Mouse (Mus musculus): ENCODE measurements around the gene Mrps5. TPM values are rescaled to one million over a fixed set of nuclear protein-coding genes. Genes with fewer than 3 reads are reported as not detected.

Gene Mrps5
- polyA plus RNA-seq, 1 experiment from 2014 or later = 81.5 TPM

- no peaks in the 10 kb centered on the region for H3K4me1 ChIP-seq (ENCODE audit: insufficient read depth)
- no peak overlapping the region for H3K27ac ChIP-seq (ENCODE audit: low read depth)
- H3K4me3 ChIP-seq (ENCODE audit: low read depth, low read length) = no peak overlapping the region
- H3K9me3 ChIP-seq (ENCODE audit: low read length) = no peaks in the 10 kb centered on the region
- H3K4me2 ChIP-seq (ENCODE audit: low read depth, low read length) = no peak overlapping the region
- no peak overlapping the region for H3K9ac ChIP-seq (replicated peaks)
- no peaks in the 10 kb centered on the region for H3K36me3 ChIP-seq (replicated peaks; ENCODE audit: insufficient read depth, low read length)
- H3K27me3 ChIP-seq (ENCODE audit: insufficient read depth, low read length) = no peaks in the 10 kb centered on the region
- TF ChIP-seq CTCF (IDR thresholded peaks at IDR 0.05; ENCODE audit: low read depth) (no peak), EP300 (IDR thresholded peaks at IDR 0.05; ENCODE audit: low read depth) (no peak)
- DNase-seq (no peak), ATAC-seq (no peak)
- 66% methylated on average over 6 of the region's 6 CpGs for WGBS (ENCODE audit: insufficient replicate concordance)
Observed at GRCm38 (mm10) chr2:127627354-127627753, 40.3 kb downstream of the Mrps5 start.

- ATAC-seq (no peak), DNase-seq (no peak)
- H3K4me2 ChIP-seq (ENCODE audit: low read depth, low read length) = no peak overlapping the region
- no peak overlapping the region for H3K9ac ChIP-seq (replicated peaks)
- no peaks in the 10 kb centered on the region for H3K4me1 ChIP-seq (ENCODE audit: insufficient read depth)
- H3K36me3 ChIP-seq (replicated peaks; ENCODE audit: insufficient read depth, low read length) = no peaks in the 10 kb centered on the region
- no peaks in the 10 kb centered on the region for H3K27me3 ChIP-seq (ENCODE audit: insufficient read depth, low read length)
- no peak overlapping the region for H3K27ac ChIP-seq (ENCODE audit: low read depth)
- no peaks in the 10 kb centered on the region for H3K9me3 ChIP-seq (ENCODE audit: low read length)
- WGBS (ENCODE audit: insufficient replicate concordance) = 68% methylated on average over 6 of the region's 6 CpGs
- TF ChIP-seq EP300 (IDR thresholded peaks at IDR 0.05; ENCODE audit: low read depth) (no peak), CTCF (IDR thresholded peaks at IDR 0.05; ENCODE audit: low read depth) (no peak)
- H3K4me3 ChIP-seq (ENCODE audit: low read depth, low read length) = no peak overlapping the region
Observed at GRCm38 (mm10) chr2:127627990-127628570, 41.1 kb downstream of the Mrps5 start.

- Histone ChIP-seq H3K4me3 (ENCODE audit: low read depth, low read length) (no peak overlapping the region), H3K9ac (replicated peaks) (no peak overlapping the region), H3K9me3 (ENCODE audit: low read length) (no peaks in the 10 kb centered on the region), H3K36me3 (replicated peaks; ENCODE audit: insufficient read depth, low read length) (no peaks in the 10 kb centered on the region), H3K27ac (ENCODE audit: low read depth) (no peak overlapping the region), H3K4me2 (ENCODE audit: low read depth, low read length) (no peak overlapping the region), H3K4me1 (ENCODE audit: insufficient read depth) (no peaks in the 10 kb centered on the region), H3K27me3 (ENCODE audit: insufficient read depth, low read length) (peaks cover 6% of the 10 kb centered on the region; the same call in 1 of the 2 replicates)
- no peak for ATAC-seq
- WGBS (ENCODE audit: insufficient replicate concordance) = 53% methylated on average over 2 of the region's 2 CpGs
- no peak for DNase-seq
- TF ChIP-seq CTCF (IDR thresholded peaks at IDR 0.05; ENCODE audit: low read depth) (no peak), EP300 (IDR thresholded peaks at IDR 0.05; ENCODE audit: low read depth) (no peak)
Observed at GRCm38 (mm10) chr2:127632601-127633000, 45.6 kb downstream of the Mrps5 start.

DNA sequence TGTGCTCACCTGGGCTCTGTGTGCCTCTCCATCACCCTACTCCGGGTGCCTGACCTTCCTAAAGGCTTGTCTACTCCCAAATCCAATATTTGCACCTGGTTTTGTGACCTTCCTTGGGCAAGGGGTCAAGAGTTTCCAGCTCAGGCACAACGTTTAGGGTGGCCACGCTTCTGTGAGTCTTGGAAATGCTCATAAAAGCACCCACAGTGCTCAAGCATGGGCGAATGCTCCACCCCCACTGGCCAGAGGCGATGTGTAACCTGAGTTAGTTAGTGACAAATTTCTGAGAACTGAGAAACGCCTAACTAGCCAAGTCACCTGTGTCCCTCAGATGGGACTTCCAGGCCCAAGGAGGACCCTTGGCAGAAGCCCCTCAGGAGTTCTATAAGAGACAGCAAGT lies 48.6 kb downstream of the Mrps5 start:
- no peak for TF ChIP-seq EP300 (IDR thresholded peaks at IDR 0.05; ENCODE audit: low read depth)
- no peak for TF ChIP-seq CTCF (IDR thresholded peaks at IDR 0.05; ENCODE audit: low read depth)
- ATAC-seq (no peak), DNase-seq (no peak)
- Histone ChIP-seq H3K4me3 (ENCODE audit: low read depth, low read length) (no peak overlapping the region), H3K9ac (replicated peaks) (no peak overlapping the region), H3K4me1 (ENCODE audit: insufficient read depth) (no peaks in the 10 kb centered on the region), H3K4me2 (ENCODE audit: low read depth, low read length) (no peak overlapping the region), H3K36me3 (replicated peaks; ENCODE audit: insufficient read depth, low read length) (no peaks in the 10 kb centered on the region), H3K27ac (ENCODE audit: low read depth) (no peak overlapping the region), H3K9me3 (ENCODE audit: low read length) (no peaks in the 10 kb centered on the region), H3K27me3 (ENCODE audit: insufficient read depth, low read length) (peaks cover 6% of the 10 kb centered on the region; the same call in 1 of the 2 replicates)
- WGBS (ENCODE audit: insufficient replicate concordance) = 53% methylated on average over 6 of the region's 6 CpGs

DNA sequence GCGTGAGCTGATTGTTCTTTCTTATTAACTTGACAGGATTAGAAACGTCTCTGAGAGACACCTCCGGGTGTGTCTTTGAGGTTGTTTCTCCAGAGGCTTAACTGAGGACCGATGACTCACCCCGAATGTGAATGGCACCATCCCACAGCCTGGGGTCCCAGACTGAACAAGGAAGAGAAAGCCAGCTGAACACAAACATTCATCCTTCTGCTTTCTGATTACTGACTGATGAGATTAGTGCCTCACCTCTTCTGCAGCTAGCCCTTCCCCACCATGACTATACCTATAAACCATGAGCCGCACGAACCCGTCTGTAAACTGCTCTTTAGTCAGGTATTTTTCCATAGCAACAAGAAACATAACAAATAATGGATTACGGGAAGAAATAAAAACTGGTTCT lies 52.0 kb downstream of the Mrps5 start:
- no peak overlapping the region for H3K4me3 ChIP-seq (ENCODE audit: low read depth, low read length)
- peaks cover 1% of the 10 kb centered on the region; the same call in 1 of the 2 replicates for H3K27me3 ChIP-seq (ENCODE audit: insufficient read depth, low read length)
- no peak overlapping the region for H3K4me2 ChIP-seq (ENCODE audit: low read depth, low read length)
- no peak for DNase-seq
- no peak for ATAC-seq
- no peaks in the 10 kb centered on the region for H3K36me3 ChIP-seq (replicated peaks; ENCODE audit: insufficient read depth, low read length)
- 69% methylated on average over 9 of the region's 9 CpGs for WGBS (ENCODE audit: insufficient replicate concordance)
- H3K4me1 ChIP-seq (ENCODE audit: insufficient read depth) = no peaks in the 10 kb centered on the region
- no peak for TF ChIP-seq EP300 (IDR thresholded peaks at IDR 0.05; ENCODE audit: low read depth)
- TF ChIP-seq CTCF (IDR thresholded peaks at IDR 0.05; ENCODE audit: low read depth) = no peak
- H3K27ac ChIP-seq (ENCODE audit: low read depth) = no peak overlapping the region
- no peaks in the 10 kb centered on the region for H3K9me3 ChIP-seq (ENCODE audit: low read length)
- H3K9ac ChIP-seq (replicated peaks) = no peak overlapping the region

- no peaks in the 10 kb centered on the region for H3K27me3 ChIP-seq (ENCODE audit: insufficient read depth, low read length)
- TF ChIP-seq EP300 (IDR thresholded peaks at IDR 0.05; ENCODE audit: low read depth) (no peak), CTCF (IDR thresholded peaks at IDR 0.05; ENCODE audit: low read depth) (no peak)
- no peak overlapping the region for H3K27ac ChIP-seq (ENCODE audit: low read depth)
- no peaks in the 10 kb centered on the region for H3K9me3 ChIP-seq (ENCODE audit: low read length)
- no peaks in the 10 kb centered on the region for H3K36me3 ChIP-seq (replicated peaks; ENCODE audit: insufficient read depth, low read length)
- H3K4me3 ChIP-seq (ENCODE audit: low read depth, low read length) = no peak overlapping the region
- H3K4me2 ChIP-seq (ENCODE audit: low read depth, low read length) = no peak overlapping the region
- H3K4me1 ChIP-seq (ENCODE audit: insufficient read depth) = no peaks in the 10 kb centered on the region
- no peak for ATAC-seq
- WGBS (ENCODE audit: insufficient replicate concordance) = 57% methylated on average over 19 of the region's 19 CpGs
- no peak overlapping the region for H3K9ac ChIP-seq (replicated peaks)
- no peak for DNase-seq
Observed at GRCm38 (mm10) chr2:127643728-127644704, 57.0 kb downstream of the Mrps5 start.

Measured in liver, postnatal 0 days (tissue).